Mouse (Mus musculus) CH12.LX (cell line): ENCODE results near the gene Slc24a3. TPM values are rescaled to one million over a fixed set of nuclear protein-coding genes. Genes with fewer than 3 reads are reported as not detected.

Source experiments
- DNase-seq: peaks from one replicate; pipeline ENCODE4 v3.0.0-alpha.2; 2013; ENCODE audit errors: extremely low read depth
- H3K27ac ChIP-seq: 2 replicates; pipeline ENCODE4 v1.5.1; 2012; ENCODE audit warnings: low read depth, mild to moderate bottlenecking, control low read depth, moderate library complexity; ENCODE audit not compliant: insufficient read depth
- H3K27me3 ChIP-seq: replicated peaks from 2 replicates; pipeline ENCODE3; 2012; ENCODE audit warnings: inconsistent platforms
- H3K36me3 ChIP-seq, 2 experiments: replicated peaks in 1 of 2; 2 replicates each; pipeline versions ENCODE3 to v1.6.1; 2012; ENCODE audit warnings: inconsistent platforms in 1 of 2, low read length in 1 of 2, mild to moderate bottlenecking in 1 of 2, mixed read lengths in 1 of 2, moderate library complexity in 1 of 2; ENCODE audit not compliant: control insufficient read depth in 1 of 2, insufficient read depth in 1 of 2
- H3K4me1 ChIP-seq, 2 experiments: 2 replicates each; pipeline ENCODE4 v1.6.1; 2012; ENCODE audit warnings: inconsistent platforms in 1 of 2, moderate library complexity in 1 of 2; ENCODE audit not compliant: insufficient read depth in 2 of 2, control insufficient read depth in 1 of 2
- H3K4me2 ChIP-seq: 2 replicates; pipeline ENCODE4 v1.6.1; 2012; ENCODE audit warnings: low read depth, mild to moderate bottlenecking, control low read depth; ENCODE audit not compliant: poor library complexity, insufficient read depth, severe bottlenecking
- H3K4me3 ChIP-seq, 3 experiments: fragments of 150-350 bp in 1 of 3; sonication (generic) in 1 of 3; replicated peaks in 1 of 3; 2 replicates each; pipeline versions ENCODE3 to v1.5.1; 2011 to 2012; ENCODE audit warnings: low read depth in 2 of 3, low read length in 2 of 3, mild to moderate bottlenecking in 2 of 3, moderate library complexity in 2 of 3, control low read depth in 1 of 3, improper control_type of control experiment in 1 of 3, inconsistent platforms in 1 of 3, mixed read lengths in 1 of 3; ENCODE audit not compliant: poor library complexity in 1 of 3
- H3K79me2 ChIP-seq: replicated peaks from 2 replicates; pipeline ENCODE4 v1.6.1; 2012; ENCODE audit warnings: mild to moderate bottlenecking, moderate library complexity; ENCODE audit not compliant: control insufficient read depth, poor library complexity, insufficient read depth, severe bottlenecking; ENCODE audit errors: extremely low read depth
- H3K9ac ChIP-seq: 2 replicates; pipeline ENCODE4 v1.6.1; 2012; ENCODE audit warnings: low read depth, mild to moderate bottlenecking, control low read depth, moderate library complexity; ENCODE audit not compliant: insufficient read depth
- H3K9me3 ChIP-seq: replicated peaks from 2 replicates; pipeline ENCODE3; 2012; ENCODE audit warnings: low read length, inconsistent platforms, mixed read lengths
- BHLHE40 ChIP-seq: IDR thresholded peaks from 2 replicates; pipeline ENCODE4 v1.6.1; 2011; ENCODE audit warnings: mild to moderate bottlenecking, low read depth, low read length, improper control_type of control experiment
- CTCF ChIP-seq, 2 experiments: IDR thresholded peaks in 1 of 2; conservative IDR thresholded peaks in 1 of 2; 2 replicates each; pipeline ENCODE4 v1.5.1; 2011 to 2012; ENCODE audit warnings: low read depth in 2 of 2, low read length in 2 of 2, improper control_type of control experiment in 1 of 2, inconsistent platforms in 1 of 2, mild to moderate bottlenecking in 1 of 2, moderate library complexity in 1 of 2
- ELF1 ChIP-seq: IDR thresholded peaks from 2 replicates; pipeline ENCODE4 v1.6.1; 2014; ENCODE audit warnings: low read depth, mild to moderate bottlenecking, inconsistent platforms, low read length, improper control_type of control experiment
- ETS1 ChIP-seq: conservative IDR thresholded peaks from 2 replicates; pipeline ENCODE4 v1.6.1; 2012; ENCODE audit warnings: low read depth, mild to moderate bottlenecking, inconsistent platforms, low read length, improper control_type of control experiment, moderate library complexity
- GABPA ChIP-seq: IDR thresholded peaks from 2 replicates; pipeline ENCODE4 v1.6.1; 2012; ENCODE audit warnings: low read depth, low read length, improper control_type of control experiment, inconsistent platforms; ENCODE audit not compliant: insufficient replicate concordance
- HCFC1 ChIP-seq: IDR thresholded peaks from 2 replicates; pipeline ENCODE4 v1.6.1; 2012; ENCODE audit warnings: low read depth, mild to moderate bottlenecking, inconsistent platforms, low read length, improper control_type of control experiment
- KAT2A ChIP-seq: IDR thresholded peaks from 2 replicates; pipeline ENCODE4 v1.6.1; 2012; ENCODE audit warnings: low read length, improper control_type of control experiment, inconsistent platforms; ENCODE audit not compliant: insufficient replicate concordance
- MAX ChIP-seq: IDR thresholded peaks from 2 replicates; pipeline ENCODE4 v1.6.1; 2011; ENCODE audit warnings: low read length, improper control_type of control experiment
- MAZ ChIP-seq: IDR thresholded peaks from 2 replicates; pipeline ENCODE4 v1.6.1; 2012; ENCODE audit warnings: low read depth, mild to moderate bottlenecking, inconsistent platforms, low read length, improper control_type of control experiment, moderate library complexity
- MXI1 ChIP-seq: IDR thresholded peaks from 2 replicates; pipeline ENCODE4 v1.6.1; 2011; ENCODE audit warnings: mild to moderate bottlenecking, low read depth, low read length, improper control_type of control experiment
- NELFE ChIP-seq: IDR thresholded peaks from 2 replicates; pipeline ENCODE4 v1.6.1; 2011; ENCODE audit warnings: low read depth, low read length, improper control_type of control experiment
- NRF1 ChIP-seq: IDR thresholded peaks from 2 replicates; pipeline ENCODE4 v1.6.1; 2014; ENCODE audit warnings: low read depth, mild to moderate bottlenecking, inconsistent platforms, low read length, improper control_type of control experiment, moderate library complexity
- POLR2A ChIP-seq: IDR thresholded peaks from 2 replicates; pipeline ENCODE4 v1.6.1; 2011; ENCODE audit warnings: low read depth, mild to moderate bottlenecking, improper control_type of control experiment, low read length
- POLR2AphosphoS2 ChIP-seq: IDR thresholded peaks from 2 replicates; pipeline ENCODE4 v1.6.1; 2011; ENCODE audit warnings: low read depth, low read length, improper control_type of control experiment
- RAD21 ChIP-seq: IDR thresholded peaks from 2 replicates; pipeline ENCODE4 v1.6.1; 2011; ENCODE audit warnings: low read depth, mild to moderate bottlenecking, low read length, improper control_type of control experiment, moderate library complexity
- SMC3 ChIP-seq: IDR thresholded peaks from 2 replicates; pipeline ENCODE4 v1.6.1; 2011; ENCODE audit warnings: low read depth, low read length, improper control_type of control experiment
- USF2 ChIP-seq: conservative IDR thresholded peaks from 2 replicates; pipeline ENCODE4 v1.6.1; 2011; ENCODE audit warnings: low read depth, low read length, improper control_type of control experiment
- ZKSCAN1 ChIP-seq: IDR thresholded peaks from 2 replicates; pipeline ENCODE4 v1.6.1; 2012; ENCODE audit warnings: low read depth, inconsistent platforms, low read length, improper control_type of control experiment, borderline replicate concordance
- ZMIZ1 ChIP-seq: IDR thresholded peaks from 2 replicates; pipeline ENCODE4 v1.6.1; 2012; ENCODE audit warnings: low read depth, mild to moderate bottlenecking, inconsistent platforms, low read length, improper control_type of control experiment
- dilution Hi-C: fragments of 300-500 bp; cut with MboI; formaldehyde crosslinking; loops from 2 replicates; pipeline ENCODE4 v1.14.3; 2020; ENCODE audit warnings: low sequenced_read_pairs; ENCODE audit not compliant: extremely low pct_unique_long_range_greater_than_20kb, extremely low pct_ligation_motif_present
- in situ Hi-C: fragments of 300-500 bp; cut with MboI; formaldehyde crosslinking; loops from 3 replicates; pipeline ENCODE4 v1.14.3; 2019; ENCODE audit warnings: low sequenced_read_pairs, low pct_ligation_motif_present, low pct_unique_long_range_greater_than_20kb, mixed read lengths
- polyA plus RNA-seq: library from polyadenylated mRNA; unstranded; fragments of >175 nt; gene quantifications from 2 replicates; pipeline ENCODE4 v1.2.1, GENCODE M21; 2012; ENCODE audit warnings: low read depth; ENCODE audit not compliant: insufficient read length
- total RNA-seq, 2 experiments: library from RNA; depleted of rRNA; stranded (reverse); fragments of 300-350 nt in 1 of 2; fragments of >200 nt in 1 of 2; gene quantifications; 2 replicates each; pipeline ENCODE4 v1.2.3; 2012 to 2014

Slc24a3 gene
- total and polyA plus RNA-seq, 3 experiments, result not detected

- no peak for TF ChIP-seq USF2
- TF ChIP-seq NELFE, result no peak
- TF ChIP-seq, all 38 proteins: peak for 0
- in situ Hi-C loops, result no loop called here
- no peak overlapping the region for H3K4me2 ChIP-seq
Measured at GRCm38 (mm10) chr2:145268971-145269370, 101.4 kb downstream of the Slc24a3 start.

DNA sequence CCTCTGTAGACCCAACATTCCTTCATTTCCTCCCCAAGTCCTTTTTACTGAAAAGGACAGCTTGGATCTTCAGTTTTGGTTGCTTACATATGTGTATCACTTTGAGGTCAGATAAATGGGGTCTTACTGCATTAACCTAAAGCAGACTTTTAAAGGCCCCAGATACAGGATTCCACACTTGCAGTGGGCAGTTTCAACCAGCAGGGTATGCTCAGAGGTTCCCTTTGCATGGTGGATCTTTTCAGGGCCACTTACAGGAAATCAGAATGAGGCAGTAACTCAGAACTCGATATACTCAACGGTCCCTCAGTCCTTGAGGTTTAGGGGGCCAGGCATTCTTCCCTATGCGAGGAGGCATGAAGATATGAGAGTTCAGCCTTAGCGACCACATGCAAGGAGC, 101.9 kb downstream of the Slc24a3 start:
- Histone ChIP-seq H3K27me3 (peaks cover 1% of the 10 kb centered on the region), H3K36me3 (no peaks in the 10 kb centered on the region), H3K9me3 (no peaks in the 10 kb centered on the region), H3K9ac (no peak overlapping the region), H3K4me2 (no peak overlapping the region), H3K4me1 (no peaks in the 10 kb centered on the region), H3K4me3 (no peak overlapping the region), H3K79me2 (no peaks in the 10 kb centered on the region), H3K27ac (no peak overlapping the region)
- in situ Hi-C loops (no loop called here), dilution Hi-C loops (no loop called here)
- DNase-seq, result peak; percentile 4
- TF ChIP-seq CTCF (conservative IDR thresholded peaks at IDR 0.05 in 1 of 2, IDR thresholded peaks at IDR 0.05 in 1 of 2; ENCODE audit: low read depth in 2 of 2, low read length in 2 of 2), result peak in 1 of 2 experiments; percentile 26; a peak in 2 of 4 replicates
- TF ChIP-seq RAD21, result peak; percentile 3
- no peak for TF ChIP-seq BHLHE40
- TF ChIP-seq SMC3, result peak; percentile 11; the same call in 1 of the 2 replicates
- no peak for TF ChIP-seq ZKSCAN1

More at GRCm38 (mm10) chr2:145268971-145269370, 101.4 kb downstream of the Slc24a3 start:
- Histone ChIP-seq H3K27ac (no peak overlapping the region), H3K4me3 (no peak overlapping the region), H3K36me3 (no peaks in the 10 kb centered on the region), H3K4me1 (no peaks in the 10 kb centered on the region), H3K9ac (no peak overlapping the region), H3K79me2 (no peaks in the 10 kb centered on the region), H3K27me3 (peaks cover 1% of the 10 kb centered on the region), H3K9me3 (no peaks in the 10 kb centered on the region)
- no peak for DNase-seq
- dilution Hi-C loops, result no loop called here

GRCm38 (mm10) chr2:145274016-145274677, 106.6 kb downstream of the Slc24a3 start:
- no peak overlapping the region for H3K4me3 ChIP-seq
- no peaks in the 10 kb centered on the region for H3K9me3 ChIP-seq
- H3K4me2 ChIP-seq, result no peak overlapping the region
- DNase-seq, result no peak
- no peaks in the 10 kb centered on the region for H3K79me2 ChIP-seq
- no peaks in the 10 kb centered on the region for H3K4me1 ChIP-seq
- TF ChIP-seq MAZ (no peak), USF2 (no peak), SMC3 (no peak), ELF1 (no peak), MXI1 (no peak), MAX (no peak), KAT2A (no peak), NRF1 (no peak), ETS1 (no peak), GABPA (no peak), ZMIZ1 (no peak), POLR2A (no peak), HCFC1 (no peak), CTCF (conservative IDR thresholded peaks at IDR 0.05 in 1 of 2, IDR thresholded peaks at IDR 0.05 in 1 of 2; ENCODE audit: low read depth in 2 of 2, low read length in 2 of 2) (no peak), POLR2AphosphoS2 (no peak)
- no peak overlapping the region for H3K9ac ChIP-seq
- H3K27ac ChIP-seq, result no peak overlapping the region
- in situ Hi-C loops (no loop called here), dilution Hi-C loops (no loop called here)
- H3K36me3 ChIP-seq, result no peaks in the 10 kb centered on the region
- H3K27me3 ChIP-seq, result peaks cover 6% of the 10 kb centered on the region
